Mouse (Mus musculus) kidney, postnatal 14 days (tissue): Measurements from ENCODE around the gene Tbc1d2.
"Not testable (repeated sequence)": the region's sequence is repeated elsewhere in the genome, so short reads cannot be mapped to it uniquely, and the experiment has no call there.

ENCODE experiments used
- DNase-seq: peaks from one replicate; pipeline ENCODE4 v3.0.0; 2022; ENCODE audit warnings: mixed read lengths

The Tbc1d2 gene

DNA sequence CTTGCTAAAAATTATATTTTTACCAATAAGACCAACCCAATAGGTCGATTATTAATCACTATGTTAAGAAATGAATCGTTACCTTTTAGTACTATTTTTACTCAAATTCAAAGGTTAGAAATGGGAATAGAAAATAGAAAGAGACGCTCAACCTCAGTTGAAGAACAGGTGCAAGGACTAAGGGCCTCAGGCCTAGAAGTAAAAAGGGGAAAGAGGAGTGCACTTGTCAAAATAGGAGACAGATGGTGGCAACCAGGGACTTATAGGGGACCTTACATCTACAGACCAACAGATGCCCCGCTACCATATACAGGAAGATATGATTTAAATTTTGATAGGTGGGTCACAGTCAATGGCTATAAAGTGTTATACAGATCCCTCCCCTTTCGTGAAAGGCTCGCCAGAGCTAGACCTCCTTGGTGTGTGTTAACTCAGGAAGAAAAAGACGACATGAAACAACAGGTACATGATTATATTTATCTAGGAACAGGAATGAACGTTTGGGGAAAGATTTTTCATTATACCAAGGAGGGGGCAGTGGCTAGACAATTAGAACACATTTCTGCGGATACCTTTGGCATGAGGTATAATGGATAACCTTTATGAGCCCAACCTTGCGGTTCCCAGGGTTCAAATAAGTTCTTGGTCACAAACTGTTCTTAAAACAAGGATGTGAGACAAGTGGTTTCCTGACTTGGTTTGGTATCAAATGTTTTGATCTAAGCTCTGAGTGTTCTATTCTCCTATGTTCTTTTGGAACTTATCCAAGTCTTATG lies 74.3 kb downstream of the Tbc1d2 start:
- DNase-seq = not testable (repeated sequence)

DNA sequence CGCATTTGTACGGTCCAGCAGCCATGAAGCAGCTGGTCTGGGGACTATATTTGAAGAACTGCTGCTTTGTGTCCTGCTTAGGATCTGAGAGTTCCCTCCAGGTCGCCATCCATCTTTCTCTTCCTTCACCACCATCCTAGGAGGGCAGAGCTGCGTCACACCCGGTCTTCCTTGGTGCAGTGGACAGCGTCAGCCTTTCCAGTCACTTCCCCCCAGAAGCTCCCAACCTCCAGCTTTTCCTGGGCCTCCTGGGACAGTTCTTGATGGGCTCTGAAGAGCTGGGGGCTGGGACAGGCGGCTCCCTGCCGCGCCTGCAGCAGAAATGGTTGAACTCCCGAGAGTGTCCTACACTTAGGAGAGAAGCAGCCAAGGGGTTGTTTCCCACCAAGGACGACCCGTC lies 75.2 kb downstream of the Tbc1d2 start:
- no peak for DNase-seq

GRCm38 (mm10) chr4:46574024-46574753 lies 75.8 kb downstream of the Tbc1d2 start:
- no peak for DNase-seq

DNA sequence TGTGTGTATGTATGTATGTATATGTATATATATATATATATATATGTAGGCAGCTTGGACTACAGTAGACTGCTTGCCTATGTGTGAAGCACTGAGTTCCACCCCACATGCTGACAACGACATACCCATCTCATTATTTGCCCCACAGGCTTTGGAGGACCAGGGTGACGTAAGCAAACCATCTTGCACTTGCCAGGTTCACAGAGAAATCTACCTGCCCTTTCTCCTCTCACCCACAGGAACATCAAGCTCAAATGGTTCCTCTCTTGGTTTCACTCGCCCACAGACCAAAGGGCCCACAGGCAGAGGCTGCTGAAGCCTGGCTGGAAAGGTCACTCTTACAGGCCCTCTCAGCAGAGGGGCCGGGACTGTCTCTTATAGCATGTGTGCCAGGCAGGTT lies 77.4 kb downstream of the Tbc1d2 start:
- no peak for DNase-seq

- DNase-seq = no peak
These were observed 78.3 kb downstream of the Tbc1d2 start for GRCm38 (mm10) chr4:46571744-46572143.

DNA sequence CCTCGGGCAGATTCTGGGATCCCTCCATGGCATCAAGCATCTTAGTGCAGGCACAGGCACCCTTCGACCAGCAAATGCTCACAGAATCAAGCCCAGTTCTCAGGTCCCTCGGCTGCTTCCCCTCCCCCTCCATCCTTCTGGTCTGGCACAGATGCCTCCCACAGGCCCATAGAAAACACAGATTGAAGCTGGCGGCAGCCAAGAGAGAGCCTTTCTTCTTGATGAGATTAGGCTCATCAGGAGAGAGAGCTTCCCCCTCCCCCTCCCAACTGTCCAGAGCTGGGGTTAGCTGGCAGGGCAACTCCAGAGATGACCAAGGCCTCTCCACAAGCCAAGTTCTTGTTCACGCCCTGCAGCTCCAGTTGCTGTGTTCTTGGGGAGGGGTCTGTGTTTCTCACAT lies 80.3 kb downstream of the Tbc1d2 start:
- no peak for DNase-seq

- DNase-seq = no peak
These were observed 81.8 kb downstream of the Tbc1d2 start for GRCm38 (mm10) chr4:46568169-46568568.

GRCm38 (mm10) chr4:46566931-46567671 lies 82.9 kb downstream of the Tbc1d2 start:
- no peak for DNase-seq

GRCm38 (mm10) chr4:46565393-46565955 lies 84.5 kb downstream of the Tbc1d2 start:
- DNase-seq = no peak

DNA sequence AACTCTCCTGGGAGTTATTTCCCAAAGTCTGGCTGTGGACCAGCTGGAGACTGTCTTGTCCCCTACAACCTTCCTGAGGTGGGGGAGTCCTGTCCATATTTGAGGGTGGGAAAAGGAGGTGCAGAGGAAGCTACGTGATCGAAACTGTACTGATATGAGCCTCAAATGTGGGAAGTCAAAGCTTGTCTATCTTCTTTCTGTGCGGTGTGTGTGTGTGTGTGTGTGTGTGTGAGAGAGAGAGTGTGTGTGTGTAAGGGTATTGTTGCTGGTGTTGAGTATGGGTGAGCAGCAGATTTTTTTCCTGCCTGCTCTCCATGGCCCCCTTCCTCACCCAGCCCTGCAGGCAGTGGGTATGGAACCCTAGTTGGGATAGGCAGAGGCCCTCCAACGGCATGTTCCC lies 85.8 kb downstream of the Tbc1d2 start:
- no peak for DNase-seq

DNA sequence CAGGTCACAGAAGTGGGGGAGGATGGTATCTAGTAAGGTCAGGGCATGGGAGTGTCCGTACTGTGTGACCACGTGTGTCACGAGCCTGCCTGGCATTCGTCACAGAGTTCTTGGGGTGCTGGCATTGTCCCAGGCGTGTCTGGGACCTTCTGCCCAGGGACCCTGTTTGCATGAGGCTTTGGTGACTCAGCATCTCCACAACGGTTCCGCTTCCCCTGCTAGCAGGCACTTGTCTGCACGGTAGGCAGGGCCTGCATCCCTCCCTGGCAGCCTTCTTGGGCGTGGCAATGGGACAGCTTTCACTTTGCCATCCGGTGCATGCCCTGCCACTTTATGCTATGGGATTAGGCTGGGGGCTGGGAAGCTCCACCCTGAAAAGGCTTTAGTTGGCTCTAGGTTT lies 86.2 kb downstream of the Tbc1d2 start:
- peak; percentile 14 for DNase-seq

DNA sequence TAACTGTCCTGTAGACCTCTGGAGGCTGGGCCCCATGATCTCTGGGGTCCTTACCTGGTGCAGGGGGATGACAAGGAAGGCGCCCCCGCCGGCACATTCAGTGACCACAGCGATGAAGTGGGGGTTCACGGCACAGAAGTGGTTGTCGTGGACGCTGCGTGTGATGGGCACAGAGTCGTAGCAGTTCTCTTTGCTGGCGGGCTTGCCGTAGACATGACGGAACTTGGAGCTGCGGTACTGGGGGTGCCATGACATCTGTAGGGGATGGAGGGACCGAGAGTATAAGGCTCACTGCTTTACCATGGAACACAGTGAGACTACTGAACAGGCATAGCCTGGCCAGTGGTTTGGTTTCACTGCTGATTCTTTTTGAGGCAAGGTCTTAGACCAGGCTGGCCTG lies 87.2 kb downstream of the Tbc1d2 start:
- no peak for DNase-seq

DNA sequence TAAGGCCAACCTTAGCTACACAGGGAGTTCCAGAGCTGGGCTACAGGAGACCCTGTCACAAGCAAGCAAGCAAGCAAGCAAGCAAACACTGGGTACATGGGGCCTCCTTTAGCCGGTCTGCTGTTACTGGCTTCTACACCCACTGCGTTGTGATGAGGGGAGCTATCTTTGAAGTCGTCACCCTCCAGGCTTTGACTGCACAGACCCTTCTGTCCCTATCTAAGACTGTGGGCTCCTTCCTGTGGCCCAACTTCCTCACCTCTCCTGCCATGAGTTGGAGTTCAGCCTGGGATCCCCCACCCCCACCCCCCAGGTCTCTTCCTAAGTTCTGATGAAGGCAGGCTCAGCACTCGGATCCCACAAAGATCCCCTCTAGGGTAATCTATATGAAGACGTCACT lies 88.0 kb downstream of the Tbc1d2 start:
- DNase-seq = no peak

- DNase-seq = no peak
These were observed 89.8 kb downstream of the Tbc1d2 start for GRCm38 (mm10) chr4:46560069-46560705.

DNA sequence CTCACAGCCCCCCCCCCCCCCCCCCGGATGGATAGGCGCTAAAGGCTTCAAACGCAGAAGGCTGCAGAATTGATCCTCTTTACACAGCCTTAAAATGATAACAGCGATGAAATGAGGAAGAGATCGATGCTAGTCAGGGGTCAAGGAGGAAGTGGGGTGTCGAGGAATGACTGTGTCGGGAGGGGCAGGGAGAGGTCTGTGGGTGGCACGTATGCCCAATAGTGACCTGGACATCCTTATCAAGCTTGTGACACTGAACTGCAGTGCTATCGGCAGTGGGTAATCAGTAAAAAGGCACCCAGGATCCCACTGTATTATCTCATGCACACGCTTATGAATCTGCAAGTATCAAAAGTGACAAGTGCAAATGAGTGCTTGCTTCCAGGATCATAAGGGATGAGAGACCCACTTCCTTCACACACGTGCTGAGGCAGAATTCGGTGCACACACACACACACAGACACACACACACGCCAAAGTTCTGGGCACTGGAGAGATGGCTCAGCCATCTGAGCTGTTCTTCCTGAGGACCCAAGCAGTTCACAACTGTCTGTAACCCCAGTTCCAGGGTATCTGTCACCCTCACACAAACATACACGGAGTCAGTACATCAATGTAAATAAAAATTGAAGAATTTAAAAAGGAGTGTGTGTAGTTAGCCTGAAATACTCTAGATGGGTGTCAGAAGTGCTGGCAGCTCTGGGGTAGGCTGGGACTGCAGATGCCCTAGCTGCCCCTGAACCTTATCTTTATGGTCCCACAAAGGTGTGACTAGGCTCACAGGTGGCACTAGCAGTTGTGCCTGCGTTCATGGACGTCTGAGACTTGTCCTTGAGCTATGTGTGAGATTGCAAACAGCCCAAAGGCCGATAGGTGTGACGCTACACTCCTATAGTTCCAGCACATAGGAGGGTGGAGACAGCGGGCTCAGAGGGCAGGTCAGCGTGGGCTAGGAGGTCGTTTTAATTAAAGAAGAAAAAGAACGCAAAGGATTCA lies 91.0 kb downstream of the Tbc1d2 start:
- no peak for DNase-seq

- DNase-seq = no peak
These were observed 93.1 kb downstream of the Tbc1d2 start for GRCm38 (mm10) chr4:46556933-46557332.

DNA sequence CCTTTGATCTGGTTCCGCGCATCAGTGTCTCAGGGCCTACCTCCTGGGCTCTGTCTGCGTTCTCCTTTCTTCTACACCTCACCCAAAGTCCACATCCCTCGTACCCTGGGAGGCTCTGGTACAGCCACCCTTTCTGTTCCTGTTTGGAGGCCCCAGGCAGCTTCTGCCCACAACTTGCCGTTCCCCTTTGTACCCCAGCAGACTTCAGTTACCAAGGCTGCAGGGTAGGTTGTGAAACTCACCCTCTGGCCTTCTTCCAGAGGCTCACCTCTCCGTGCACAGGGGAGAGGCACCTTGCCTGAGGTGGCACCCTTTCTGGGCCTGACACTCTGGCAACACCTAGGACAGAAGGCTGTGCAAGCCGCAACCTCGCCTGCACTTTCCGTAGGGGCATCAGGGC lies 94.2 kb downstream of the Tbc1d2 start:
- no peak for DNase-seq
